8 mouse cellular contexts compared by ENCODE assay signal in the genomic region with DNA sequence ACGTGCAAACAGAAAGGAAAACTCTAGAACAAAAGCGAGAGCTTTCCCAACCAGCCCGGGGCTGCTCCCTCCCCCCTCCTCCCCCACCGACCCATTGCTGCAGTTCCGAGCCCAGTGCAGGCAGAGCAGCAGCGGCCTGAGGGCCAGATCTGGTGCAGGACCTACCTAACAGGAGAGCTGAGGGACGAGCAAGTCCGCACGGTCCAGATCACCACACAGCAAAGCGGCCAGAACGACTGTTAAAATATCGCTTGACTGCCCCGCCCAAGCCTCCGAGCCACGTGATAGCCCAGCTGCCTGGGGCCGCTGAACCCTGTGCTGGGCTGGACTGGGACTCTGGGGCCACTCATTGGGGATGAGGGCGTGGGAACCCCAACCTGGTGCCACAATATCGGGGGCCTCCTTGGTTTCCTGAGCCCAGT. TPM values are rescaled to one million over a fixed set of nuclear protein-coding genes. Genes with fewer than 3 reads are reported as not detected.
DNase-seq lines count a peak whose midpoint lies in the region; ATAC-seq and TF ChIP-seq lines count a peak whose summit lies in the region.

Plin2 (minus strand) TSS at position 281 of the 422 bp plus-strand sequence.

- H3K4me1 ChIP-seq in ES-Bruce4 (ENCODE audit: control insufficient read depth, insufficient read depth, low read length), result peaks cover 5% of the 10 kb centered on the region
- H3K4me1 ChIP-seq in forebrain, embryonic 15.5 days, result peaks cover 13% of the 10 kb centered on the region
- H3K4me1 ChIP-seq in lung, embryonic 16.5 days (replicated peaks; ENCODE audit: control insufficient read depth, insufficient read depth, low read length), result peaks cover 15% of the 10 kb centered on the region; the same call in 1 of the 2 replicates
- peaks cover 5% of the 10 kb centered on the region for H3K4me1 ChIP-seq in olfactory bulb, adult 2 months (ENCODE audit: control insufficient read depth, insufficient read depth, low read length)

- intact Hi-C loops in heart, postnatal 25 days (cut with DNase I), result loop anchor here (2.0 kb wide), 1 partner anchor 17 kb away; no protein-coding TSS in a partner anchor

- peaks cover 7% of the 10 kb centered on the region; the same call in 1 of the 2 replicates for H3K36me3 ChIP-seq in ES-Bruce4 (ENCODE audit: control insufficient read depth, insufficient read depth, low read length, poor library complexity, severe bottlenecking)
- no peaks in the 10 kb centered on the region for H3K36me3 ChIP-seq in forebrain, embryonic 15.5 days
- H3K36me3 ChIP-seq in lung, embryonic 16.5 days (ENCODE audit: control insufficient read depth, insufficient read depth, low read length), result peaks cover 4% of the 10 kb centered on the region

- H3K9me3 ChIP-seq in ES-Bruce4 (replicated peaks; ENCODE audit: control insufficient read depth, insufficient read depth, low read length, poor library complexity, severe bottlenecking), result no peaks in the 10 kb centered on the region
- no peaks in the 10 kb centered on the region for H3K9me3 ChIP-seq in forebrain, embryonic 15.5 days
- H3K9me3 ChIP-seq in lung, embryonic 16.5 days (ENCODE audit: control insufficient read depth, low read length), result no peaks in the 10 kb centered on the region

- TF ChIP-seq EP300 in ES-Bruce4 (IDR thresholded peaks at IDR 0.05; ENCODE audit: insufficient read depth, low read depth, low read length), result peak; percentile 61; the same call in 1 of the 2 replicates

- 2% methylated on average over 18 of the region's 18 CpGs for WGBS in forebrain, embryonic 15.5 days
- 0% methylated on average over 18 of the region's 18 CpGs for WGBS in lung, embryonic 16.5 days
- 1% methylated on average over 18 of the region's 18 CpGs for WGBS in olfactory bulb, adult 2 months

- ATAC-seq in forebrain, embryonic 15.5 days (replicated peaks), result peak; percentile 89
- ATAC-seq in lung, embryonic 16.5 days (ENCODE audit: low read depth), result peak; percentile 94

- H3K27ac ChIP-seq in ES-Bruce4 (ENCODE audit: insufficient read depth, low read length), result peak within 1 kb of the TSS; percentile 70
- no peak within 1 kb of the TSS for H3K27ac ChIP-seq in forebrain, embryonic 15.5 days (replicated peaks)
- H3K27ac ChIP-seq in lung, embryonic 16.5 days (ENCODE audit: low read length), result peak within 1 kb of the TSS; percentile 84
- H3K27ac ChIP-seq in olfactory bulb, adult 2 months (ENCODE audit: insufficient read depth, low read depth, low read length), result no peak within 1 kb of the TSS

- H3K9ac ChIP-seq in ES-Bruce4 (ENCODE audit: low read depth, poor library complexity, severe bottlenecking), result peak within 1 kb of the TSS; percentile 44
- H3K9ac ChIP-seq in forebrain, embryonic 15.5 days (replicated peaks), result peak within 1 kb of the TSS; percentile 67
- peak within 1 kb of the TSS; percentile 86 for H3K9ac ChIP-seq in lung, embryonic 16.5 days (ENCODE audit: low read length)

- peak within 1 kb of the TSS; percentile 83 for H3K4me3 ChIP-seq in ES-Bruce4 (ENCODE audit: low read depth, low read length)
- peak within 1 kb of the TSS; percentile 59 for H3K4me3 ChIP-seq in forebrain, embryonic 15.5 days
- peak within 1 kb of the TSS; percentile 76 for H3K4me3 ChIP-seq in lung, embryonic 16.5 days (ENCODE audit: low read length)
- H3K4me3 ChIP-seq in olfactory bulb, adult 2 months (ENCODE audit: insufficient read depth, low read depth, low read length), result peak within 1 kb of the TSS; percentile 89

- H3K27me3 ChIP-seq in ES-Bruce4 (ENCODE audit: control insufficient read depth, insufficient read depth, low read length, poor library complexity, severe bottlenecking), result no peaks in the 10 kb centered on the region
- no peaks in the 10 kb centered on the region for H3K27me3 ChIP-seq in forebrain, embryonic 15.5 days
- H3K27me3 ChIP-seq in lung, embryonic 16.5 days (ENCODE audit: control insufficient read depth, insufficient read depth, low read depth, low read length), result no peaks in the 10 kb centered on the region

- peak; percentile 51 for DNase-seq in cerebellum, adult 11 months
- DNase-seq in heart, postnatal 25 days (ENCODE audit: low spot score), result peak; percentile 71
- DNase-seq in layer of hippocampus, adult 18-20 months (ENCODE audit: low spot score in 2 of 2), result peak; percentile 4 to 30
- DNase-seq in thymus, postnatal 0 days (ENCODE audit: low spot score), result peak; percentile 38

- peak; percentile 59 for TF ChIP-seq POLR2A in ES-Bruce4 (IDR thresholded peaks at IDR 0.05; ENCODE audit: insufficient read depth, low read length)
- no peak for TF ChIP-seq POLR2A in olfactory bulb, adult 2 months (IDR thresholded peaks at IDR 0.05; ENCODE audit: insufficient read depth, low read depth, low read length)

- H3K4me2 ChIP-seq in forebrain, embryonic 15.5 days (replicated peaks), result peak within 1 kb of the TSS; percentile 82
- H3K4me2 ChIP-seq in lung, embryonic 16.5 days (ENCODE audit: low read depth, low read length), result peak within 1 kb of the TSS; percentile 66

- TF ChIP-seq CTCF in ES-Bruce4 (IDR thresholded peaks at IDR 0.05; ENCODE audit: low read depth, low read length), result no peak
- TF ChIP-seq CTCF in olfactory bulb, adult 2 months (IDR thresholded peaks at IDR 0.05; ENCODE audit: insufficient read depth, low read depth, low read length), result no peak

RNA-seq across cellular contexts. Expression of gene Plin2, which starts in this region (rescaled TPM):
- 57.9 and 60.7 TPM in 2 replicates for polyA plus RNA-seq in ES-Bruce4 (2011; ENCODE audit: insufficient read depth, insufficient read length, low read depth, missing spikeins)
- polyA plus RNA-seq in forebrain, embryonic 15.5 days (2015; fragmentation: Nextera tagmentation; extraction: Ambion mirVana), result 39.9 and 40.7 TPM in 2 replicates
- 100 to 1,000 TPM; 117 to 120 TPM for total RNA-seq in heart, postnatal 25 days (2021)
- total RNA-seq in layer of hippocampus, adult 18-20 months (2021), result 10 to 100 TPM; 16.3 to 16.4 TPM
- 152 and 162 TPM in 2 replicates for polyA plus RNA-seq in lung, embryonic 16.5 days (2015; fragmentation: Nextera tagmentation; extraction: Ambion mirVana)
- not detected in 2 replicates for polyA plus RNA-seq in olfactory bulb, adult 2 months (2012; ENCODE audit: insufficient read depth, insufficient read length, low replicate concordance, missing spikeins)
- polyA plus RNA-seq in thymus, postnatal 0 days (2015; fragmentation: Nextera tagmentation; extraction: Ambion mirVana), result 63.0 and 71.7 TPM in 2 replicates

Comparison
In these comparisons a context has a peak if more than half of its experiments do, and no peak if none do; other contexts are left out.
1. RNA of gene Plin2 (total RNA-seq): 117 to 120 TPM in heart, postnatal 25 days; 16.3 to 16.4 TPM in layer of hippocampus, adult 18-20 months; every median in the first group is over 4 times any median in the second.
2. RNA of gene Plin2 (polyA plus RNA-seq): 152 to 162 TPM in lung, embryonic 16.5 days, 63.0 to 71.7 TPM in thymus, postnatal 0 days, 57.9 to 60.7 TPM in ES-Bruce4 and 39.9 to 40.7 TPM in forebrain, embryonic 15.5 days; not detected in olfactory bulb, adult 2 months; every median in the first group is over 10 times any median in the second.
3. H3K27ac ChIP-seq: peak in ES-Bruce4 (single experiment) and lung, embryonic 16.5 days (single experiment); none in forebrain, embryonic 15.5 days (single experiment) and olfactory bulb, adult 2 months (single experiment).
4. DNase-seq: peak in every context shown above with its lines; median percentile 71 in heart, postnatal 25 days; 51 in cerebellum, adult 11 months; 38 in thymus, postnatal 0 days; 17 in layer of hippocampus, adult 18-20 months.
5. Peak in every context shown above with its lines, with median percentiles within 50 percentile points of each other: H3K4me3 ChIP-seq and H3K9ac ChIP-seq.